Mouse (Mus musculus): ENCODE measurements at regions not wholly inside any gene's neighbourhood (a gene's known extent, or its start where the extent isn't known, plus 50 kb on each side); places are given as distances from the start of the nearest gene placed in this dataset.

DNA sequence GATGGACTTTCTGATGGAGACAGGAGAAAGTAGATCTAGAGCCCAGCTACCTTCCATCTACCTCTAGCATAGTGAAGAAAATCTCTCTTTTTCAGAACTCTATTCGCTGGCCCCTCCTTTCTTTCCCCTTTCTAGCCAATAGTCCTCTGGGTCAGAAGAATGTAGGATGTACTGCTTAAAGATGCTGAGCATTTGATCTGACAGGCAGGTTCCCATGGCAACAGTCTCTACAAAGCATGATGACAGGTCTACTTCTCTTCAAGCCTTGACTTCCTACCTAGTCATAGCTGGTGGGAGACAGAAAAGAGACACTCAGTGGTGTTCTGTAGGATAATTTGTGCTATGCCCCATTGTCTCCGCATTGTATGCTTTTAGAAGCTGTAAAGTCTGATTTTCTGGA, 112.0 kb downstream of the Olfr721-ps1 start:
- 71% methylated on average over 2 of the region's 2 CpGs for WGBS
- no peak overlapping the region for H3K4me2 ChIP-seq (ENCODE audit: low read depth, low read length)
- TF ChIP-seq EP300 (IDR thresholded peaks at IDR 0.05; ENCODE audit: low read depth) (no peak), CTCF (IDR thresholded peaks at IDR 0.05; ENCODE audit: low read depth) (no peak)

GRCm38 (mm10) chr14:14513498-14513897, 112.4 kb downstream of the Olfr721-ps1 start:
- H3K4me3 ChIP-seq (ENCODE audit: low read depth, low read length) = no peak overlapping the region
- TF ChIP-seq CTCF (IDR thresholded peaks at IDR 0.05; ENCODE audit: low read depth) (no peak), EP300 (IDR thresholded peaks at IDR 0.05; ENCODE audit: low read depth) (no peak)
- H3K27ac ChIP-seq (ENCODE audit: low read depth) = no peak overlapping the region
- no peaks in the 10 kb centered on the region for H3K9me3 ChIP-seq (replicated peaks; ENCODE audit: control insufficient read depth, low read length)
- DNase-seq (ENCODE audit: low spot score) = no peak
- H3K9ac ChIP-seq (replicated peaks; ENCODE audit: low read depth, low read length) = no peak overlapping the region
- no peaks in the 10 kb centered on the region for H3K4me1 ChIP-seq (ENCODE audit: control insufficient read depth, insufficient read depth)
- 62% methylated on average over 3 of the region's 3 CpGs for WGBS
- no peaks in the 10 kb centered on the region for H3K27me3 ChIP-seq (ENCODE audit: control insufficient read depth, insufficient read depth, low read length)
- no peaks in the 10 kb centered on the region for H3K36me3 ChIP-seq (replicated peaks; ENCODE audit: control insufficient read depth, insufficient read depth, low read length)
- no peak for ATAC-seq (ENCODE audit: insufficient read depth, low read depth)
- no peak overlapping the region for H3K4me2 ChIP-seq (ENCODE audit: low read depth, low read length)

More for the DNA sequence above, 112.0 kb downstream of the Olfr721-ps1 start:
- H3K4me3 ChIP-seq (ENCODE audit: low read depth, low read length) = no peak overlapping the region
- ATAC-seq (ENCODE audit: insufficient read depth, low read depth) = no peak
- H3K9me3 ChIP-seq (replicated peaks; ENCODE audit: control insufficient read depth, low read length) = no peaks in the 10 kb centered on the region
- no peak overlapping the region for H3K9ac ChIP-seq (replicated peaks; ENCODE audit: low read depth, low read length)
- no peaks in the 10 kb centered on the region for H3K4me1 ChIP-seq (ENCODE audit: control insufficient read depth, insufficient read depth)
- H3K27ac ChIP-seq (ENCODE audit: low read depth) = no peak overlapping the region
- no peak for DNase-seq (ENCODE audit: low spot score)
- no peaks in the 10 kb centered on the region for H3K36me3 ChIP-seq (replicated peaks; ENCODE audit: control insufficient read depth, insufficient read depth, low read length)
- H3K27me3 ChIP-seq (ENCODE audit: control insufficient read depth, insufficient read depth, low read length) = no peaks in the 10 kb centered on the region

DNA sequence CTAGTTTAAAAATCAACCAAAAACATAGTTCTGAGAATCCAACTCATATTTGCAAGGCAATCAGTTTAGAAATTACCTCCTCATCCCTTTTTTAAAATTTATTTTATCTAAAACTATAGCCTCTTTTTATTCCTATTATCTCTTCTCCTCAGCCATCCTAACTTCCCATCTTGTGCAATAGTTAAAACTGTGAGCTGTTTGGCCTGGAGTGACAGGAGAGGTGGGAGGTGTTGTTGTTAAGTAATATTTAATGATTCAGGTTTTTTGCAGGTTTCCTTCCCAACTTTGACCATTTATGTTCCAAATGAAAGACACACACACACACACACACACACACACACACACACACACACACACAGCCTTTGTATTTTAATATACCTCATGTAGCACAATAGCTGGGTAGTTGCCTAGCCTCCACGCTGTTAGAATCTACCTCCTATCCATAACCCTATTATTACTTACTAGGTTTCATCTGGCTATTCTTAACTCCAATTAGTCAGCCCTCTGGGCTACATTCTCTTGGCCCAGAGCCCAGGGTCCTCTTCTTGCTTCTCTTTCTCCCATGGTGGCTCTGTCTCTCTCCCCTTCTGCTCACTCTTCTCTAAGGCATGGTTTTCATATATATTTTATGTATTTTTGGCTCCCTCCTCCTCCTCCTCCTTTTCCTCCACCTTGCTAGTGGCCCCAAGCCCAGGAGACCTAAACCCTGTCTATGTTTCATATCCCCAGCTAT, 113.5 kb downstream of the Olfr721-ps1 start:
- ATAC-seq (ENCODE audit: insufficient read depth, low read depth) (no peak), DNase-seq (ENCODE audit: low spot score) (no peak)
- H3K27me3 ChIP-seq (ENCODE audit: control insufficient read depth, insufficient read depth, low read length) = no peaks in the 10 kb centered on the region
- 30% methylated on average over 1 of the region's 1 CpGs for WGBS
- H3K9ac ChIP-seq (replicated peaks; ENCODE audit: low read depth, low read length) = no peak overlapping the region
- no peaks in the 10 kb centered on the region for H3K36me3 ChIP-seq (replicated peaks; ENCODE audit: control insufficient read depth, insufficient read depth, low read length)
- TF ChIP-seq CTCF (IDR thresholded peaks at IDR 0.05; ENCODE audit: low read depth) (no peak), EP300 (IDR thresholded peaks at IDR 0.05; ENCODE audit: low read depth) (no peak)
- no peak overlapping the region for H3K4me3 ChIP-seq (ENCODE audit: low read depth, low read length)
- no peaks in the 10 kb centered on the region for H3K4me1 ChIP-seq (ENCODE audit: control insufficient read depth, insufficient read depth)
- H3K4me2 ChIP-seq (ENCODE audit: low read depth, low read length) = no peak overlapping the region
- no peak overlapping the region for H3K27ac ChIP-seq (ENCODE audit: low read depth)
- no peaks in the 10 kb centered on the region for H3K9me3 ChIP-seq (replicated peaks; ENCODE audit: control insufficient read depth, low read length)

DNA sequence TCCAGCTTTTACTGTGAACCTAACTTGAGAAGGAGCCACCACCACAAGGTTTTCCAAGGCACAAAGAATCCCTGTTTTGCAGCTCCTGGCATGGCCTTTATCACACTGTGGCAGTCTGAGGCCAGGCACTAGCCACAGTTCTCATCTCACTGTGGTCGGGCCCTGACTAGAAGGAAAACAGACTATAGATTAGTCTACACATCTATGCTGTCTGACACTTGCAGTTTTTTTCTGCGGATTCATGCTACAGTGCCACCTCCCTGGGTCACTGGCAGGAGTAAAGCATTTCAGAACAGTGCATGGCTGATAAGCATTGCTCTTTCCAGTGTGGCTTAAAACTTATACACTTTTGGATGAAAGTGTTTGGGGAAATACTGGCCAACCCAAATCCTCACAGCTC, 114.3 kb downstream of the Olfr721-ps1 start:
- DNase-seq (ENCODE audit: low spot score) = no peak
- Histone ChIP-seq H3K4me1 (ENCODE audit: control insufficient read depth, insufficient read depth) (no peaks in the 10 kb centered on the region), H3K27me3 (ENCODE audit: control insufficient read depth, insufficient read depth, low read length) (no peaks in the 10 kb centered on the region), H3K4me2 (ENCODE audit: low read depth, low read length) (no peak overlapping the region), H3K9ac (replicated peaks; ENCODE audit: low read depth, low read length) (no peak overlapping the region), H3K36me3 (replicated peaks; ENCODE audit: control insufficient read depth, insufficient read depth, low read length) (no peaks in the 10 kb centered on the region), H3K9me3 (replicated peaks; ENCODE audit: control insufficient read depth, low read length) (no peaks in the 10 kb centered on the region), H3K4me3 (ENCODE audit: low read depth, low read length) (no peak overlapping the region), H3K27ac (ENCODE audit: low read depth) (no peak overlapping the region)
- 44% methylated on average over 2 of the region's 2 CpGs for WGBS
- no peak for ATAC-seq (ENCODE audit: insufficient read depth, low read depth)
- TF ChIP-seq EP300 (IDR thresholded peaks at IDR 0.05; ENCODE audit: low read depth) = no peak
- no peak for TF ChIP-seq CTCF (IDR thresholded peaks at IDR 0.05; ENCODE audit: low read depth)

GRCm38 (mm10) chr14:14515918-14516317, 114.8 kb downstream of the Olfr721-ps1 start:
- DNase-seq (ENCODE audit: low spot score) (no peak), ATAC-seq (ENCODE audit: insufficient read depth, low read depth) (no peak)
- WGBS = 82% methylated on average over 5 of the region's 5 CpGs
- no peak overlapping the region for H3K4me3 ChIP-seq (ENCODE audit: low read depth, low read length)
- H3K4me1 ChIP-seq (ENCODE audit: control insufficient read depth, insufficient read depth) = no peaks in the 10 kb centered on the region
- H3K27ac ChIP-seq (ENCODE audit: low read depth) = no peak overlapping the region
- TF ChIP-seq CTCF (IDR thresholded peaks at IDR 0.05; ENCODE audit: low read depth) = no peak
- no peak for TF ChIP-seq EP300 (IDR thresholded peaks at IDR 0.05; ENCODE audit: low read depth)
- H3K9ac ChIP-seq (replicated peaks; ENCODE audit: low read depth, low read length) = no peak overlapping the region
- no peaks in the 10 kb centered on the region for H3K36me3 ChIP-seq (replicated peaks; ENCODE audit: control insufficient read depth, insufficient read depth, low read length)
- H3K27me3 ChIP-seq (ENCODE audit: control insufficient read depth, insufficient read depth, low read length) = no peaks in the 10 kb centered on the region
- H3K9me3 ChIP-seq (replicated peaks; ENCODE audit: control insufficient read depth, low read length) = no peaks in the 10 kb centered on the region
- no peak overlapping the region for H3K4me2 ChIP-seq (ENCODE audit: low read depth, low read length)

DNA sequence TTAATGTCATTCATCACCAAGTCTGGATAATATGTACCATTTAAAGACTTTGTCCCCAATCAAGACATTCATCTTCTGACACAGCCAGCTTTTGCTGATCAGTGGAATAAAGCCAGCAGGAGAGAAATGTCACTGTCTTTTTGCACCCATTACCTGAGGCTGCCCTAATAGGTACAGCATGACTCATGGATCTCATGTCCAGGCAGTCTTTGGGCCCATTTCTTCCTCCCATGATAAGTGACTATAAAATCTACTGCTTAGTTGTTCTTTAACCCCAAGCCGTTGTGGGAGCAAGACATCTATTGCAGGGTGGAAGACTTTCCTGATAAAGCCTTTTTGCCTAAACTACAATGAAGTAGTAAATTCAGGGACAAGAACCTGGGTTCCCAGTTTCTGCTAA, 116.9 kb downstream of the Olfr721-ps1 start:
- Histone ChIP-seq H3K27ac (ENCODE audit: low read depth) (no peak overlapping the region), H3K4me1 (ENCODE audit: control insufficient read depth, insufficient read depth) (no peaks in the 10 kb centered on the region), H3K9me3 (replicated peaks; ENCODE audit: control insufficient read depth, low read length) (no peaks in the 10 kb centered on the region), H3K4me2 (ENCODE audit: low read depth, low read length) (no peak overlapping the region), H3K36me3 (replicated peaks; ENCODE audit: control insufficient read depth, insufficient read depth, low read length) (no peaks in the 10 kb centered on the region), H3K27me3 (ENCODE audit: control insufficient read depth, insufficient read depth, low read length) (no peaks in the 10 kb centered on the region), H3K9ac (replicated peaks; ENCODE audit: low read depth, low read length) (no peak overlapping the region), H3K4me3 (ENCODE audit: low read depth, low read length) (no peak overlapping the region)
- WGBS = 56% methylated on average over 1 of the region's 1 CpGs
- DNase-seq (ENCODE audit: low spot score) (no peak), ATAC-seq (ENCODE audit: insufficient read depth, low read depth) (no peak)
- TF ChIP-seq CTCF (IDR thresholded peaks at IDR 0.05; ENCODE audit: low read depth) (no peak), EP300 (IDR thresholded peaks at IDR 0.05; ENCODE audit: low read depth) (no peak)
